Mouse (Mus musculus): ENCODE results near the gene Mgam. TPM values are rescaled to one million over a fixed set of nuclear protein-coding genes. Genes with fewer than 3 reads are reported as not detected.
"Not testable (repeated sequence)": the region's sequence is repeated elsewhere in the genome, so short reads cannot be mapped to it uniquely, and the experiment has no call there.

Mgam gene
- polyA plus RNA-seq, 1 experiment from 2014 or later = 37.0 TPM

GRCm38 (mm10) chr6:40755948-40756347, 127.3 kb downstream of the Mgam start:
- no peaks in the 10 kb centered on the region for H3K36me3 ChIP-seq (ENCODE audit: control insufficient read depth, insufficient read depth, low read length)
- DNase-seq (ENCODE audit: low spot score) (no peak), ATAC-seq (replicated peaks; ENCODE audit: low FRiP score, low TSS enrichment, low read depth) (no peak)
- H3K27me3 ChIP-seq (replicated peaks; ENCODE audit: control insufficient read depth, insufficient read depth, low read length) = no peaks in the 10 kb centered on the region
- H3K9ac ChIP-seq (ENCODE audit: low read length) = no peak overlapping the region
- WGBS = 78% methylated on average over 1 of the region's 1 CpGs
- H3K4me2 ChIP-seq (ENCODE audit: low read length) = no peak overlapping the region
- no peak overlapping the region for H3K27ac ChIP-seq (ENCODE audit: low read depth)
- H3K9me3 ChIP-seq (ENCODE audit: control insufficient read depth, low read length) = no peaks in the 10 kb centered on the region
- no peak overlapping the region for H3K4me3 ChIP-seq (ENCODE audit: low read depth, low read length)
- no peaks in the 10 kb centered on the region for H3K4me1 ChIP-seq (replicated peaks; ENCODE audit: control insufficient read depth, insufficient read depth, low read length)

GRCm38 (mm10) chr6:40757346-40757745, 128.7 kb downstream of the Mgam start:
- not testable (repeated sequence) for H3K4me1 ChIP-seq (replicated peaks; ENCODE audit: control insufficient read depth, insufficient read depth, low read length); H3K27ac ChIP-seq (ENCODE audit: low read depth); H3K9ac ChIP-seq (ENCODE audit: low read length); H3K27me3 ChIP-seq (replicated peaks; ENCODE audit: control insufficient read depth, insufficient read depth, low read length); H3K36me3 ChIP-seq (ENCODE audit: control insufficient read depth, insufficient read depth, low read length); H3K9me3 ChIP-seq (ENCODE audit: control insufficient read depth, low read length); DNase-seq (ENCODE audit: low spot score); H3K4me2 ChIP-seq (ENCODE audit: low read length); ATAC-seq (replicated peaks; ENCODE audit: low FRiP score, low TSS enrichment, low read depth); H3K4me3 ChIP-seq (ENCODE audit: low read depth, low read length)
- 43% methylated on average over 4 of the region's 4 CpGs for WGBS

- no peak for ATAC-seq (replicated peaks; ENCODE audit: low FRiP score, low TSS enrichment, low read depth)
- Histone ChIP-seq H3K4me3 (ENCODE audit: low read depth, low read length) (no peak overlapping the region), H3K36me3 (ENCODE audit: control insufficient read depth, insufficient read depth, low read length) (no peaks in the 10 kb centered on the region), H3K9me3 (ENCODE audit: control insufficient read depth, low read length) (no peaks in the 10 kb centered on the region), H3K27me3 (replicated peaks; ENCODE audit: control insufficient read depth, insufficient read depth, low read length) (no peaks in the 10 kb centered on the region), H3K4me2 (ENCODE audit: low read length) (no peak overlapping the region), H3K4me1 (replicated peaks; ENCODE audit: control insufficient read depth, insufficient read depth, low read length) (no peaks in the 10 kb centered on the region), H3K9ac (ENCODE audit: low read length) (no peak overlapping the region), H3K27ac (ENCODE audit: low read depth) (no peak overlapping the region)
- 90% methylated on average over 3 of the region's 3 CpGs for WGBS
- no peak for DNase-seq (ENCODE audit: low spot score)
Observed at GRCm38 (mm10) chr6:40774656-40775055, 146.0 kb downstream of the Mgam start.

- ATAC-seq (replicated peaks; ENCODE audit: low FRiP score, low TSS enrichment, low read depth) (peak; percentile 83), DNase-seq (ENCODE audit: low spot score) (no peak)
- Histone ChIP-seq H3K9me3 (ENCODE audit: control insufficient read depth, low read length) (no peaks in the 10 kb centered on the region), H3K4me1 (replicated peaks; ENCODE audit: control insufficient read depth, insufficient read depth, low read length) (no peaks in the 10 kb centered on the region), H3K36me3 (ENCODE audit: control insufficient read depth, insufficient read depth, low read length) (no peaks in the 10 kb centered on the region), H3K4me3 (ENCODE audit: low read depth, low read length) (no peak overlapping the region), H3K9ac (ENCODE audit: low read length) (no peak overlapping the region), H3K4me2 (ENCODE audit: low read length) (0 out of 2 replicates have a peak overlapping the region, but pooled peaks have one; percentile 11), H3K27ac (ENCODE audit: low read depth) (no peak overlapping the region), H3K27me3 (replicated peaks; ENCODE audit: control insufficient read depth, insufficient read depth, low read length) (no peaks in the 10 kb centered on the region)
- WGBS = 50% methylated on average over 4 of the region's 4 CpGs
Observed at GRCm38 (mm10) chr6:40778458-40778857, 149.8 kb downstream of the Mgam start.

- Histone ChIP-seq H3K9ac (ENCODE audit: low read length) (no peak overlapping the region), H3K4me3 (ENCODE audit: low read depth, low read length) (no peak overlapping the region), H3K27ac (ENCODE audit: low read depth) (no peak overlapping the region), H3K27me3 (replicated peaks; ENCODE audit: control insufficient read depth, insufficient read depth, low read length) (no peaks in the 10 kb centered on the region), H3K36me3 (ENCODE audit: control insufficient read depth, insufficient read depth, low read length) (no peaks in the 10 kb centered on the region), H3K4me1 (replicated peaks; ENCODE audit: control insufficient read depth, insufficient read depth, low read length) (no peaks in the 10 kb centered on the region), H3K9me3 (ENCODE audit: control insufficient read depth, low read length) (no peaks in the 10 kb centered on the region), H3K4me2 (ENCODE audit: low read length) (no peak overlapping the region)
- no peak for DNase-seq (ENCODE audit: low spot score)
- WGBS = 54% methylated on average over 1 of the region's 1 CpGs
- 0 out of 2 replicates have a peak, but pooled peaks have one; percentile 24 for ATAC-seq (replicated peaks; ENCODE audit: low FRiP score, low TSS enrichment, low read depth)
Observed at GRCm38 (mm10) chr6:40783637-40784036, 155.0 kb downstream of the Mgam start.

- no peak overlapping the region for H3K4me2 ChIP-seq (ENCODE audit: low read length)
- H3K4me3 ChIP-seq (ENCODE audit: low read depth, low read length) = no peak overlapping the region
- no peaks in the 10 kb centered on the region for H3K4me1 ChIP-seq (replicated peaks; ENCODE audit: control insufficient read depth, insufficient read depth, low read length)
- H3K27me3 ChIP-seq (replicated peaks; ENCODE audit: control insufficient read depth, insufficient read depth, low read length) = no peaks in the 10 kb centered on the region
- no peaks in the 10 kb centered on the region for H3K36me3 ChIP-seq (ENCODE audit: control insufficient read depth, insufficient read depth, low read length)
- no peak overlapping the region for H3K27ac ChIP-seq (ENCODE audit: low read depth)
- 78% methylated on average over 3 of the region's 3 CpGs for WGBS
- DNase-seq (ENCODE audit: low spot score) (no peak), ATAC-seq (replicated peaks; ENCODE audit: low FRiP score, low TSS enrichment, low read depth) (0 out of 2 replicates have a peak, but pooled peaks have one; percentile 6)
- no peak overlapping the region for H3K9ac ChIP-seq (ENCODE audit: low read length)
- H3K9me3 ChIP-seq (ENCODE audit: control insufficient read depth, low read length) = no peaks in the 10 kb centered on the region
Observed at GRCm38 (mm10) chr6:40784378-40784777, 155.7 kb downstream of the Mgam start.

- Histone ChIP-seq H3K27me3 (replicated peaks; ENCODE audit: control insufficient read depth, insufficient read depth, low read length) (no peaks in the 10 kb centered on the region), H3K9ac (ENCODE audit: low read length) (no peak overlapping the region), H3K4me2 (ENCODE audit: low read length) (no peak overlapping the region), H3K9me3 (ENCODE audit: control insufficient read depth, low read length) (no peaks in the 10 kb centered on the region), H3K27ac (ENCODE audit: low read depth) (no peak overlapping the region), H3K4me3 (ENCODE audit: low read depth, low read length) (no peak overlapping the region), H3K36me3 (ENCODE audit: control insufficient read depth, insufficient read depth, low read length) (no peaks in the 10 kb centered on the region), H3K4me1 (replicated peaks; ENCODE audit: control insufficient read depth, insufficient read depth, low read length) (no peaks in the 10 kb centered on the region)
- ATAC-seq (replicated peaks; ENCODE audit: low FRiP score, low TSS enrichment, low read depth) = peak; percentile 62; the same call in 1 of the 2 replicates
- 63% methylated on average over 4 of the region's 4 CpGs for WGBS
- DNase-seq (ENCODE audit: low spot score) = no peak
Observed at GRCm38 (mm10) chr6:40795077-40795812, 166.6 kb downstream of the Mgam start.

- no peaks in the 10 kb centered on the region for H3K27me3 ChIP-seq (replicated peaks; ENCODE audit: control insufficient read depth, insufficient read depth, low read length)
- H3K4me1 ChIP-seq (replicated peaks; ENCODE audit: control insufficient read depth, insufficient read depth, low read length) = no peaks in the 10 kb centered on the region
- H3K9ac ChIP-seq (ENCODE audit: low read length) = no peak overlapping the region
- H3K27ac ChIP-seq (ENCODE audit: low read depth) = no peak overlapping the region
- 72% methylated on average over 5 of the region's 5 CpGs for WGBS
- peak; percentile 90 for ATAC-seq (replicated peaks; ENCODE audit: low FRiP score, low TSS enrichment, low read depth)
- H3K36me3 ChIP-seq (ENCODE audit: control insufficient read depth, insufficient read depth, low read length) = no peaks in the 10 kb centered on the region
- H3K4me3 ChIP-seq (ENCODE audit: low read depth, low read length) = no peak overlapping the region
- H3K4me2 ChIP-seq (ENCODE audit: low read length) = no peak overlapping the region
- DNase-seq (ENCODE audit: low spot score) = no peak
- no peaks in the 10 kb centered on the region for H3K9me3 ChIP-seq (ENCODE audit: control insufficient read depth, low read length)
Observed at GRCm38 (mm10) chr6:40818237-40818902, 189.7 kb downstream of the Mgam start.
